Mouse (Mus musculus): ENCODE results near the gene Per2. TPM values are rescaled to one million over a fixed set of nuclear protein-coding genes. Genes with fewer than 3 reads are reported as not detected.
A peak's percentile ranks its signal among the peaks of the same experiment; 100 is the strongest.

Gene Per2
- polyA plus RNA-seq, 1 experiment from 2014 or later = 3.6 TPM

DNA sequence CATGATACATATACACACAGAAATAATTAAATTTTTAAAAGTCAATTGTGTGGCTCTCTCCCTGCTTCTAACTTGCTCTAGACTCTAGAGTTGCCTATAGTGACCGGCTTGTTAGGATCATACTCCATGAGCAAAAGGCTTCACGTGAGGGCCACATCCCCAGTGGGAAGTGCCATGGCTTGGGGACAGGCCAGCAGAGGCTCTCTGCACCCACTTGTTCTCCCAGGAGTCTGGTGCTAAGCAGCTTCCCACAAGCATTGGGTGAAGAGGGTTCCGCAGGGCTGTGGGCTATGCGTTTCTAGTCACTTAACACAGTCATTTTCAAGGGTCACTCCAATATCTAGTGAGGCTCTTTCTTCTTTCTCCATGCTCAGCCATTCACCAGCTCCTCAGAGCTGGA lies 2.0 kb downstream of the Per2 start:
- H3K27me3 ChIP-seq (replicated peaks) = no peaks in the 10 kb centered on the region
- no peak overlapping the region for H3K9ac ChIP-seq
- 94% methylated on average over 4 of the region's 4 CpGs for WGBS
- no peak for ATAC-seq (ENCODE audit: low FRiP score, low read depth)
- peak overlapping the region; percentile 85; the same call in 1 of the 2 replicates for H3K4me2 ChIP-seq (replicated peaks)
- no peak overlapping the region for H3K27ac ChIP-seq
- no peak overlapping the region for H3K4me3 ChIP-seq
- H3K36me3 ChIP-seq = no peaks in the 10 kb centered on the region
- H3K9me3 ChIP-seq = no peaks in the 10 kb centered on the region
- H3K4me1 ChIP-seq = peaks cover 35% of the 10 kb centered on the region

DNA sequence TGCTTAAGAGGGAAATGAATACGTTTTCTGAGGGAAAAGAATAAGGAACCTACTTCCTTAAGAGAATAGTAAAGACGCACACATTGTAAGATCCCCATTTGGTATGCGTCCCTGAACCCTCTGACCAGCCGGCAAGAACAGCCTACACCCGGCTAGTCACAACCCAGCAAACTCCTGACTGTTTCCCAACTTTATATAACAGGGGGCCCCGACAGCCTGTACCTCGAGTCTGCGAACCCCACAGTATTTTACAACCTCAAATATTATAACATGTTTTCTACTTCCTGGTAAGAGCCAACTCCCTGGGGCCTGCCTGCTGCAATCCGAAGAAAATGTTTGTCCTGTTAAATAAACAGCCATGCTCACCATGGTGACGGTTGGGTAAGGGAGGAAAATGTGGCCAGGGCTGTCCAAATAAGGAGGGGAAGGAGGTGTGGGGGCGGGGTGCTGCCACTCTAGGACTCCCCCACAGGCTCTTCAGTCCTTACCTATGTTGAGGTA lies 2.8 kb downstream of the Per2 start:
- no peak for ATAC-seq (ENCODE audit: low FRiP score, low read depth)
- Histone ChIP-seq H3K4me1 (peaks cover 41% of the 10 kb centered on the region), H3K36me3 (no peaks in the 10 kb centered on the region), H3K9ac (no peak overlapping the region), H3K27me3 (replicated peaks) (no peaks in the 10 kb centered on the region), H3K27ac (no peak overlapping the region), H3K9me3 (no peaks in the 10 kb centered on the region), H3K4me2 (replicated peaks) (peak overlapping the region; percentile 29), H3K4me3 (no peak overlapping the region)
- 38% methylated on average over 11 of the region's 11 CpGs for WGBS

DNA sequence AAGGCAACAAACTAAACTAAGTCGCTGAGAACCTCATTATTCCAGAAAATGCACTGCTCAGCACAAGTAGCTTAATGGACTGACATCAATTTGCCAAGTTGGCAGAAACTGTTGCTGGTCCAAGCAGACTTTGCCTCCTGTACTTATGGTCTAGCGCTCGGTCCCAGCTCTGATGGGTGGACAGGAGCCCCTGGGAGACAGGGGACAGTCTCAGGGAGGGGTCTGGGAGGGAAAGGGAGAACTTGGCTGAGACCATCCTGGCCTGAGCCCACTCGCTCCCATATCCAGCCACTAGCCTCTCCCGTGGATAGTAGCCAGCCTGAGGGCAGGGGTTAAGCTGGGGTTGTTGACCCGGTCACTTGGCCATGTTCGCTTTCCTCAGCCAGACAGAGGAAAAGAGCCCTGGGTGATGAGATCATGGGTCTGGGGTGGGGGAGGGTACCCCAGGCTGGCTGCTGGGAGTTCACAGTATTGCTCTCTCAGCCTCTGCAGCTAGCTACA lies 3.4 kb downstream of the Per2 start:
- Histone ChIP-seq H3K9me3 (no peaks in the 10 kb centered on the region), H3K4me3 (no peak overlapping the region), H3K27ac (no peak overlapping the region), H3K36me3 (no peaks in the 10 kb centered on the region), H3K4me1 (peaks cover 41% of the 10 kb centered on the region), H3K27me3 (replicated peaks) (no peaks in the 10 kb centered on the region), H3K4me2 (replicated peaks) (peak overlapping the region; percentile 29), H3K9ac (no peak overlapping the region)
- 38% methylated on average over 7 of the region's 7 CpGs for WGBS
- ATAC-seq (ENCODE audit: low FRiP score, low read depth) = no peak

DNA sequence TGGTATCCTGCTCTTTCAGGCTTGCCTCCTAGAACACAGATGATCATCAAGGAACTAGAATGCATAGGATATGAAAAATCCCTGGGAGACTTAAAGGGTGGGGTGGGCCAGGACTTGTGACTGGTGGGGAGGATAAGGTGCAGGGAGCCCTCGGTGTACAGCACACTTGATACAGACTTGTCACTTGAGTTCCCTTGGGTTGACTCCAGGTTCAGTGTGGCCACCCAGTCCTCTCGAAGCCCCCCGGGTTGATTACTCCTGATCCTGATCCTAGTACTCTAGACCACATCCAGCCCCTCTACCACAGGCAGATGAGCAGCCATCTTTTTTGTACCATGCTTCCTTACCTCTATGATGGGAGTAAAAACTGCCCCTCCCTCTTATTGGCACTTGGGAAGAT lies 4.2 kb downstream of the Per2 start:
- no peak overlapping the region for H3K4me3 ChIP-seq

DNA sequence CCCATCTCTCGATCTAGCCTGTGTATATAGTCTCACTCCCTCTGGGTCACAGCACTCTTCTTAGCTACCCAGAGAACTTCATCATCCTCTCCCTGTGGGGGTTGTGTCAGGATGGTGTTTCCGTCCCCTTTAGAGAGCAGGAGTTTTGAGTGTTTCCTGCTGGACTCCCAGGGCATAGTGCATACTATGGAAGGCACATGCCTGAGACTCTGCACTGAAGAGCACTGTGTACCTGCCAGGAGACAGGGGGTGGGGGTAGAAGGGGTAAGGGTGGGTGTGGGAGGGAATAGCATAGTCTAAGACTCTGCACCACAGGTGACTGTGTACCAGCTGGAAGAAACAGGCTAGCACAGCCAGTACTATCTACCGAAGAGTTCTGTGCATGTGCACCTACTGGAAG lies 4.8 kb downstream of the Per2 start:
- Histone ChIP-seq H3K4me1 (peaks cover 34% of the 10 kb centered on the region), H3K36me3 (no peaks in the 10 kb centered on the region), H3K27ac (no peak overlapping the region), H3K4me3 (no peak overlapping the region), H3K9me3 (no peaks in the 10 kb centered on the region), H3K9ac (no peak overlapping the region), H3K4me2 (replicated peaks) (no peak overlapping the region), H3K27me3 (replicated peaks) (no peaks in the 10 kb centered on the region)
- 89% methylated on average over 3 of the region's 3 CpGs for WGBS
- ATAC-seq (ENCODE audit: low FRiP score, low read depth) = no peak

More for the DNA sequence above, 4.2 kb downstream of the Per2 start:
- no peaks in the 10 kb centered on the region for H3K27me3 ChIP-seq (replicated peaks)
- H3K27ac ChIP-seq = no peak overlapping the region
- 89% methylated on average over 3 of the region's 3 CpGs for WGBS
- H3K4me2 ChIP-seq (replicated peaks) = no peak overlapping the region
- no peak overlapping the region for H3K9ac ChIP-seq
- no peak for ATAC-seq (ENCODE audit: low FRiP score, low read depth)
- H3K4me1 ChIP-seq = peaks cover 37% of the 10 kb centered on the region
- H3K36me3 ChIP-seq = no peaks in the 10 kb centered on the region
- no peaks in the 10 kb centered on the region for H3K9me3 ChIP-seq

DNA sequence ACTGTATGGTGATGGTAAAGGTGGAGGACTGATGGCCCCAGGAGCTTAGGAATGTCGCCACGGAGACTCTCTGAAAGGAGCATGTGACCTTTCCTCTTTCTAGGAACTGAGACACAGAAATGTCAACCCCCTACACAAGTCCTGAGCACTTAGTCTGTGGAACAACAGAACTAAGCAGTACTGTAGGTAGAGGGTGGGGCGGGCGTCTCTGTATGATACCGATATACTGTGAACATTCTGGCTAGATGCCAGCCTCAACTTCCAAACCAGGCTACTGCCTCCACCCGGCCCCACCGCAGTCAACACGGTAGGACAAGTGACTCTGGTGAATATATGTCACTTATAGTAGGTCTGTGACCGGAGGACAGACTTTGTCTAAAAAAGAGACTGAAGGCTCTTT lies 5.2 kb downstream of the Per2 start:
- Histone ChIP-seq H3K9ac (no peak overlapping the region), H3K4me1 (peaks cover 34% of the 10 kb centered on the region), H3K36me3 (peaks cover 2% of the 10 kb centered on the region; the same call in 1 of the 2 replicates), H3K9me3 (no peaks in the 10 kb centered on the region), H3K27me3 (replicated peaks) (no peaks in the 10 kb centered on the region), H3K4me2 (replicated peaks) (no peak overlapping the region), H3K27ac (no peak overlapping the region), H3K4me3 (no peak overlapping the region)
- WGBS = 89% methylated on average over 9 of the region's 9 CpGs
- no peak for ATAC-seq (ENCODE audit: low FRiP score, low read depth)

DNA sequence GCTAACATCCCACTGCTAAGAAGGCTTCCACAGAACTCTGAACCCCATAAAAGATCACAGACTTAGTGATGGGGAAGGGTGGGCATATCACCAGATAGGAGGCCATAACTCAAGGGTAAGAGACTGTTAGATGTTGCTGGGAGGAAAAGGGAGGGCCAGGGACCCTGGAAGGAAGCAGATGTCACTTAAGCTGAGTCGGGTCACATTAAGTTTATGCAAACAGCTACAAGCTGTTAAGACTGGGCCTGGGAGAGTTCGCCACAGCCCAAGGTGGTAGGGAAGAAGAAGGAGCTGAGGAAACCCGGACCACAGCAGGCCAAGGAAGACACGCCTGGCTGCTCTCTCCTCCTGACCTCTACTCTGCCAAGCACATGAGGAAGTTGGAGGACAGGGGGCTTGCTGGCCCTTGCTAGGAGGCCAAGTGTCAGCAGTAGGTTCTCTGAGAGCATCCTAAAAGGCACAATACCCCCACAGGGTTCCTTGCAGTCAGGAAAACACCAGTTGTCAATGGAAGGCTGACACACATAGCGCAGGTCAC lies 7.5 kb downstream of the Per2 start:
- 62% methylated on average over 5 of the region's 5 CpGs for WGBS
- ATAC-seq (ENCODE audit: low FRiP score, low read depth) = no peak
- Histone ChIP-seq H3K27me3 (replicated peaks) (no peaks in the 10 kb centered on the region), H3K4me3 (no peak overlapping the region), H3K9me3 (peaks cover 8% of the 10 kb centered on the region; the same call in 1 of the 2 replicates), H3K27ac (no peak overlapping the region), H3K9ac (no peak overlapping the region), H3K4me2 (replicated peaks) (no peak overlapping the region), H3K4me1 (peaks cover 19% of the 10 kb centered on the region), H3K36me3 (peaks cover 20% of the 10 kb centered on the region; the same call in 1 of the 2 replicates)

DNA sequence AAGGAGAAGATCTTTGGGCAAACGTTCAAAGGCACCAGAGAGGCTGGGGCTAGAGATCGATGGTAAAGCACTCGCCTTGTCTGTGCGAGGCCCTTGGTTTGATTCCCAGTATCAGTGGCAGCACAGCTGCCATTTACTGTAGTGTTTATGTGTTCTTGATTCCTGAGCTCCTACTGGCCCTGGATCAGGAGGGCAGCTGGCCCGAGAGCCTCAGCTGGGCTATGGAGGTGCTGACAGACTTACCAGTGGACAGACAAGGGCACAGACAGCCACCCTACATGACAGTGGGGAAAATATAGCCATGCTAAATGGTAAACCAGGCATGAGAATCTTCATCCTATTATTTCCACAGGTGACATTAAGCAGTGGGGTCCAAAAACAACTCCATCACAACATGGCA lies 8.3 kb downstream of the Per2 start:
- ATAC-seq (ENCODE audit: low FRiP score, low read depth) = no peak
- Histone ChIP-seq H3K4me2 (replicated peaks) (no peak overlapping the region), H3K36me3 (peaks cover 20% of the 10 kb centered on the region; the same call in 1 of the 2 replicates), H3K4me1 (peaks cover 12% of the 10 kb centered on the region), H3K4me3 (no peak overlapping the region), H3K9ac (no peak overlapping the region), H3K27ac (no peak overlapping the region), H3K9me3 (peaks cover 8% of the 10 kb centered on the region; the same call in 1 of the 2 replicates), H3K27me3 (replicated peaks) (no peaks in the 10 kb centered on the region)
- 87% methylated on average over 5 of the region's 5 CpGs for WGBS

DNA sequence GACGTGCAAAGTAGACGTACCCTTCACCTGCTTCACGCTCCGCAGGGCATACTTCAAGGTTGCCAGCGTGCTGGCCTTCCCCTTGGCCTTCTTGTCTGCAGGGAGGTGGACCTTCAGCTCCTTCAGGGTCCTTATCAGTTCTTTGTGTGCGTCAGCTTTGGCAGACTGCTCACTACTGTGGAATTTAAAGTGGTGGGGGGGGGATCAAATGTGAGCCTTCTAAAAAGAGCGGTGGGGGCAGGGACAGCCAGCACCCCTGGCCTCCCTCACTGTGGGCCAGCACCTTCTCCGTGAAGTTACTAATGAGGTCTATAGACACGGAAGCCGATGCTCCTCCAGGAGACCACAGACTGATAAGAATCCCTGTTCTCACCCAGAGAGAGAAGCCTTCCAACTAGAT lies 10.4 kb downstream of the Per2 start:
- peaks cover 30% of the 10 kb centered on the region; the same call in 1 of the 2 replicates for H3K36me3 ChIP-seq
- no peak for ATAC-seq (ENCODE audit: low FRiP score, low read depth)

DNA sequence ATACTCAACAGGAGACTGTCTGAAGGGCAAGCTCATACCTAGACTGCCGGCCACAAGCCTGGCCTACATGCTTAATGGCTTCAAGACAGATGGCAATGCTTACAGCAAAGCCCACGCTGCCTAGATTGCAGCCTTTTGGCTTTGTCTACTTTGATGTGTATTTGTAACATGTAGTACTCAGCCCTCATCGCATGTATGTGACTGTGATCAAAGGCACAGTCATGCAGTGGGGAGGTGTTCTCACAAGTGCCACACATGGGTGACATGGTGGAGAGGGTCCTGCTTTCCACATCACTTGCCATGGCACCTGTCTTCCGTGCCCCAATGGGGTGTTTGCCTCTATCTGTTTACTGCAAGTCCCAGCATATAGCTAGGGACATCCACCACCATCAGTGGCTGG lies 12.6 kb downstream of the Per2 start:
- ATAC-seq (ENCODE audit: low FRiP score, low read depth) = no peak
- Histone ChIP-seq H3K4me2 (replicated peaks) (no peak overlapping the region), H3K27ac (no peak overlapping the region), H3K9ac (no peak overlapping the region), H3K27me3 (replicated peaks) (no peaks in the 10 kb centered on the region), H3K9me3 (peaks cover 8% of the 10 kb centered on the region; the same call in 1 of the 2 replicates), H3K4me3 (no peak overlapping the region), H3K36me3 (peaks cover 38% of the 10 kb centered on the region; the same call in 1 of the 2 replicates), H3K4me1 (0 out of 2 replicates have a peak, but pooled peaks cover under 1% of the 10 kb centered on the region)
- 90% methylated on average over 4 of the region's 4 CpGs for WGBS

More for the DNA sequence above, 10.4 kb downstream of the Per2 start:
- no peak overlapping the region for H3K27ac ChIP-seq
- WGBS = 96% methylated on average over 10 of the region's 10 CpGs
- H3K27me3 ChIP-seq (replicated peaks) = no peaks in the 10 kb centered on the region
- H3K9me3 ChIP-seq = peaks cover 8% of the 10 kb centered on the region; the same call in 1 of the 2 replicates
- 0 out of 2 replicates have a peak, but pooled peaks cover 6% of the 10 kb centered on the region for H3K4me1 ChIP-seq
- H3K9ac ChIP-seq = no peak overlapping the region
- H3K4me3 ChIP-seq = no peak overlapping the region
- H3K4me2 ChIP-seq (replicated peaks) = no peak overlapping the region

DNA sequence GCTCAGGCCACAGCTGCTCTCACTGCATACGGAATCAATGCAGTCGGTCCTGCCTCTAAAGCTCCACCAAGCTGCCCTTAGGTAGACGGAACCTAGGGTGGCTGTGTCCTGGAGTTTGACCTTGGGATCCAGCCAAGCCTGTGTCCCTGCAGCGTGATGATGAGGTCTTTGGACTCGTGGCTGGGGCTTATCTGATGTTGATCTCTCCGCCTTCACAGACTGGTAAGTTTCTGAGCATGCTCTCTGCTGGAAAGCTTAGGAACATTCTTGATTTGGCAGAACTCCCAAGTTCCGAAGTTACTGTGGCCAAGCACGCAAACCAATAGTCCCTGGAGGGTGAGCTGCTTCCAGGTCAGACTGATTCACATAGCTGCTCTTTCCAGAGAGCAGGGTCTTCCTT lies 13.1 kb downstream of the Per2 start:
- ATAC-seq (ENCODE audit: low FRiP score, low read depth) = no peak
- WGBS = 88% methylated on average over 8 of the region's 8 CpGs
- no peak overlapping the region for H3K27ac ChIP-seq
- H3K4me2 ChIP-seq (replicated peaks) = no peak overlapping the region
- H3K4me1 ChIP-seq = no peaks in the 10 kb centered on the region
- H3K27me3 ChIP-seq (replicated peaks) = no peaks in the 10 kb centered on the region
- H3K36me3 ChIP-seq = peaks cover 38% of the 10 kb centered on the region; the same call in 1 of the 2 replicates
- H3K4me3 ChIP-seq = no peak overlapping the region
- H3K9me3 ChIP-seq = peaks cover 8% of the 10 kb centered on the region; the same call in 1 of the 2 replicates
- no peak overlapping the region for H3K9ac ChIP-seq

DNA sequence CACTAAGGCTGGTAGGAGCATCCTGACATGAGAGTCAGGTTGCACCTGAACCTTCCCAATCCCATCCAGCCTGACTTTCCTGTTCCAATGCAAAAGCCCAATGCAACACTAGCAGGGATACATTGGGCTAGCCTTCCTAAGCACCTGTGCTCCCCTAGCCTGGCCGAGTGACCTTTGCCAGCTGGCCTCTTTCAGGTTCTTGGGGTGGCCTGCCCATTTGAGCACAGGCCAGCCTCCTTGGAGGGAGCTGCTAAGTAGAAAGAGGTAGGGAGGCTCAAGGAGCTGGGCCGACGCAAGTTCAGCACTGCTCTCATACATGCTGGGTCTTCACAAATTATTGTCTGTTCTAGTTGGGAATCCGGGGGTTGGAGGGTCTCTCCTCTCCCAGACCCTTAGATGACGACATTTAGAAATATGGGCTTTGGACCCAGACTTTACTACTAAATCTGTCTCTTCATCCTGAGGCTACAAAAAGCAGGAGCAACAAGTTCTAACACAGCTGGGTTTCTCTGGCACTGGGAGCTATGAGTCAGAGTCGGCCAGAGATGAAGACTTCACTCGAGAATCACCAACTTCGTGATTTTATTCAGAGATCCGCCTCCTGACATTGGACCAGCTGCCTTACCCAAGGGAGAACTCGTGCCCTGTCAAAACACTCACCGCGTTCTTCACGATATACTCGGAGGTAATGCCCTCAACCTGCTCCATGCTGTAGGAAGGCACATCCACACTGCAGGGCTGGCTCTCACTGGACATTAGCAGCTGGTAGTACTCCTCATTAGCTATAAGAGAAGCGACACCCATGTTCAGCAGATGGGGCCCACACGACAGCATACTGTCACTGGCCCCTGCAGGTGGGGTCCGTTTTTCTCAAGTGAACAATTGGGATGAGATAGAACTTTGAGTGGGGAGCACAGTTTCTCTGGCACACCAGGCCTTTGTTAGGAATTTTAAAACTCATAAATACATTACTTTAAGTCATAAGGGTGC lies 14.0 kb downstream of the Per2 start:
- ATAC-seq (ENCODE audit: low FRiP score, low read depth) = no peak
- no peak overlapping the region for H3K4me3 ChIP-seq
- H3K9me3 ChIP-seq = peaks cover 8% of the 10 kb centered on the region; the same call in 1 of the 2 replicates
- 93% methylated on average over 17 of the region's 17 CpGs for WGBS
- no peak overlapping the region for H3K4me2 ChIP-seq (replicated peaks)
- H3K9ac ChIP-seq = no peak overlapping the region
- H3K27ac ChIP-seq = no peak overlapping the region
- H3K4me1 ChIP-seq = no peaks in the 10 kb centered on the region
- peaks cover 38% of the 10 kb centered on the region; the same call in 1 of the 2 replicates for H3K36me3 ChIP-seq
- H3K27me3 ChIP-seq (replicated peaks) = no peaks in the 10 kb centered on the region

Measured in neural tube, embryonic 12.5 days (tissue).